Mouse (Mus musculus) ovary, postnatal 36 days (tissue): ENCODE results near the gene Ubash3a.

Experiments
- DNase-seq: peaks from one replicate; pipeline ENCODE4 v3.0.0; 2022; ENCODE audit warnings: low spot score, mixed read lengths

Ubash3a gene

GRCm38 (mm10) chr17:31280269-31280668 lies 72.6 kb downstream of the Ubash3a start:
- DNase-seq = no peak

GRCm38 (mm10) chr17:31281830-31282686 lies 74.4 kb downstream of the Ubash3a start:
- DNase-seq = no peak

GRCm38 (mm10) chr17:31282687-31283053 lies 75.0 kb downstream of the Ubash3a start:
- DNase-seq = no peak

- DNase-seq = no peak
Observed at GRCm38 (mm10) chr17:31285867-31286266, 78.2 kb downstream of the Ubash3a start.

- DNase-seq = no peak
Observed at GRCm38 (mm10) chr17:31286492-31286891, 78.8 kb downstream of the Ubash3a start, which contains the start of gene Slc37a1. Slc37a1 (plus strand) TSS chr17:31286792.

GRCm38 (mm10) chr17:31287216-31287615 lies 79.5 kb downstream of the Ubash3a start:
- DNase-seq = no peak

- no peak for DNase-seq
Observed at GRCm38 (mm10) chr17:31288999-31289726, 81.5 kb downstream of the Ubash3a start.

GRCm38 (mm10) chr17:31290311-31290710 lies 82.6 kb downstream of the Ubash3a start:
- no peak for DNase-seq

GRCm38 (mm10) chr17:31290859-31291258 lies 83.2 kb downstream of the Ubash3a start:
- DNase-seq = no peak

- no peak for DNase-seq
Observed at GRCm38 (mm10) chr17:31294363-31295214, 86.9 kb downstream of the Ubash3a start.

- DNase-seq = no peak
Observed at GRCm38 (mm10) chr17:31295215-31295891, 87.7 kb downstream of the Ubash3a start.

- peak; percentile 88 for DNase-seq
Observed at GRCm38 (mm10) chr17:31295892-31296781, 88.5 kb downstream of the Ubash3a start.
